Mouse (Mus musculus) frontal cortex, adult 2 months (tissue): ENCODE data around the gene Cyp1a2. TPM values are rescaled to one million over a fixed set of nuclear protein-coding genes. Genes with fewer than 3 reads are reported as not detected.

Experiments
- DNase-seq, 2 experiments: peaks; one replicate each; pipeline ENCODE4 v3.0.0; 2022; ENCODE audit warnings: low spot score in 1 of 2; ENCODE audit errors: extremely low spot score in 1 of 2
- polyA plus RNA-seq: library from polyadenylated mRNA; depleted of rRNA; stranded (reverse); fragments of >200 nt; gene quantifications from 2 replicates; pipeline ENCODE4 v1.2.3, GENCODE M21; 2012; rRNA removed

Cyp1a2 gene
- polyA plus RNA-seq, 1 experiment: not detected

- DNase-seq: no peak
Measured at GRCm38 (mm10) chr9:57627191-57627590, 56.3 kb downstream of the Cyp1a2 start.

Other genes with a start within 250 kb of the Cyp1a2 start
- gene Ppcdc, start 243.6 kb downstream of the Cyp1a2 start, polyA plus RNA-seq: 23.3 and 24.5 TPM in 2 replicates
- gene Scamp5, start 215.6 kb downstream of the Cyp1a2 start, polyA plus RNA-seq: 343 and 371 TPM in 2 replicates
- 32.6 and 46.9 TPM in 2 replicates for gene Rpp25, start 179.7 kb downstream of the Cyp1a2 start, polyA plus RNA-seq
- gene Cox5a, start 162.4 kb downstream of the Cyp1a2 start, polyA plus RNA-seq: 416 and 459 TPM in 2 replicates
- 10.9 and 14.5 TPM in 2 replicates for gene Fam219b, start 146.2 kb downstream of the Cyp1a2 start, polyA plus RNA-seq
- gene Mpi, start 130.9 kb downstream of the Cyp1a2 start, polyA plus RNA-seq: 86.3 and 86.4 TPM in 2 replicates
- 47.8 and 49.7 TPM in 2 replicates for gene Scamp2, start 122.8 kb downstream of the Cyp1a2 start, polyA plus RNA-seq
- gene Ulk3, start 94.3 kb downstream of the Cyp1a2 start, polyA plus RNA-seq: 45.3 and 53.0 TPM in 2 replicates
- 17.6 and 18.4 TPM in 2 replicates for gene Cplx3, start 77.4 kb downstream of the Cyp1a2 start, polyA plus RNA-seq
- 0.08 and 0.12 TPM in 2 replicates for gene Lman1l, start 62.9 kb downstream of the Cyp1a2 start, polyA plus RNA-seq
- 66.1 and 86.0 TPM in 2 replicates for gene Csk, start 30.1 kb downstream of the Cyp1a2 start, polyA plus RNA-seq
- gene Cyp1a1, start 4.2 kb upstream of the Cyp1a2 start, polyA plus RNA-seq: 0.08 TPM in 2 replicates
- gene Edc3, start 24.8 kb upstream of the Cyp1a2 start, polyA plus RNA-seq: 12.3 and 13.3 TPM in 2 replicates
- gene Clk3, start 82.2 kb upstream of the Cyp1a2 start, polyA plus RNA-seq: 156 and 191 TPM in 2 replicates
- gene Arid3b, start 153.1 kb upstream of the Cyp1a2 start, polyA plus RNA-seq: 6.9 and 8.2 TPM in 2 replicates
- 118 and 126 TPM in 2 replicates for gene Ubl7, start 227.3 kb upstream of the Cyp1a2 start, polyA plus RNA-seq